Mouse (Mus musculus) forebrain, embryonic 16.5 days (tissue): ENCODE results near the gene Fancc. TPM values are rescaled to one million over a fixed set of nuclear protein-coding genes. Genes with fewer than 3 reads are reported as not detected.

Experiments used
- ATAC-seq: fragments of 200-750 bp; cut with Nextera tagmentation; 2 replicates; pipeline ENCODE4 v1.8.0; 2017; ENCODE audit warnings: mild to moderate bottlenecking, moderate library complexity
- H3K27ac ChIP-seq: fragments of 300-500 bp; sonication (generic); 2 replicates; pipeline ENCODE4 v1.5.1; 2014; ENCODE audit warnings: low read length, control low read depth
- H3K27me3 ChIP-seq: fragments of 300-500 bp; sonication (generic); replicated peaks from 2 replicates; pipeline ENCODE4 v1.6.1; 2014; ENCODE audit warnings: low read length; ENCODE audit not compliant: control insufficient read depth, insufficient read depth
- H3K36me3 ChIP-seq: fragments of 300-500 bp; sonication (generic); 2 replicates; pipeline ENCODE4 v1.6.1; 2014; ENCODE audit not compliant: control insufficient read depth, insufficient read depth
- H3K4me1 ChIP-seq: fragments of 300-500 bp; sonication (generic); replicated peaks from 2 replicates; pipeline ENCODE4 v1.6.1; 2014; ENCODE audit warnings: low read length; ENCODE audit not compliant: control insufficient read depth, insufficient read depth
- H3K4me2 ChIP-seq: fragments of 300-500 bp; sonication (generic); 2 replicates; pipeline ENCODE4 v1.6.1; 2014; ENCODE audit warnings: mild to moderate bottlenecking, low read length, control low read depth
- H3K4me3 ChIP-seq: fragments of 300-500 bp; sonication (generic); replicated peaks from 2 replicates; pipeline ENCODE4 v1.5.1; 2014; ENCODE audit warnings: mild to moderate bottlenecking, low read length, control low read depth
- H3K9ac ChIP-seq: fragments of 300-500 bp; sonication (generic); replicated peaks from 2 replicates; pipeline ENCODE4 v1.6.1; 2014; ENCODE audit warnings: low read depth, low read length, control low read depth
- H3K9me3 ChIP-seq: fragments of 300-500 bp; sonication (generic); 2 replicates; pipeline ENCODE4 v1.6.1; 2016; ENCODE audit warnings: low read length; ENCODE audit not compliant: control insufficient read depth
- WGBS: fragments of 180-500 bp; shearing (Covaris S2); extraction: QIAGEN DNeasy Blood & Tissue Kit; methylation state at CpG from one replicate; pipeline ENCODE4 v1.1.7; 2014; 5-methylcytosine and 5-hydroxymethylcytosine counted together
- polyA plus RNA-seq: library from polyadenylated mRNA; unstranded; fragments of >200 nt; fragmentation: Nextera tagmentation; extraction: Ambion mirVana; gene quantifications from 2 replicates; pipeline ENCODE4 v1.2.1, GENCODE M21; 2015

Fancc gene
- polyA plus RNA-seq, 1 experiment from 2014 or later: 13.7 TPM

DNA sequence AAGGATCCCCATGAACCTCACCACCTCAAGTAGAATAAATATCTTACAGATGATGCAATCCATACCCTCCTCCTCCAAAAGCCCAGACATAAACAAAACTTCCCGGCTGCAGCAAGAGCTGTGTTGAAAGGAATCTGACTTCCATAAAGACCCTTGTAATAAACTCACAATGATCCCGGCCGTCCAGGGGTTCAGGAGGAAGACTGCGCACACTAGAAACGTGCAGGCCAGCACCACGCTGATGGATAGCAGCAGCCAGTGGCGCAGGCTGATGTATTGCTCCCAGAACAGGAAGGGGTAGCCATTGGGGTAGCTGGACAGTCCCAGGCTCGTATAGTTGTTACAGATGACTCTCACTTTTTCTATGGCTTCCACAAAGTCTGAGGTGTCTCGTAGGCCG is 25.8 kb upstream of the Fancc start:
- WGBS: 60% methylated on average over 10 of the region's 10 CpGs
- no peak overlapping the region for H3K4me2 ChIP-seq
- H3K4me3 ChIP-seq: no peak overlapping the region
- H3K9ac ChIP-seq: no peak overlapping the region
- H3K9me3 ChIP-seq: no peaks in the 10 kb centered on the region
- H3K4me1 ChIP-seq: peaks cover 27% of the 10 kb centered on the region
- peaks cover 10% of the 10 kb centered on the region for H3K36me3 ChIP-seq
- no peak for ATAC-seq
- no peaks in the 10 kb centered on the region for H3K27me3 ChIP-seq
- H3K27ac ChIP-seq: no peak overlapping the region

DNA sequence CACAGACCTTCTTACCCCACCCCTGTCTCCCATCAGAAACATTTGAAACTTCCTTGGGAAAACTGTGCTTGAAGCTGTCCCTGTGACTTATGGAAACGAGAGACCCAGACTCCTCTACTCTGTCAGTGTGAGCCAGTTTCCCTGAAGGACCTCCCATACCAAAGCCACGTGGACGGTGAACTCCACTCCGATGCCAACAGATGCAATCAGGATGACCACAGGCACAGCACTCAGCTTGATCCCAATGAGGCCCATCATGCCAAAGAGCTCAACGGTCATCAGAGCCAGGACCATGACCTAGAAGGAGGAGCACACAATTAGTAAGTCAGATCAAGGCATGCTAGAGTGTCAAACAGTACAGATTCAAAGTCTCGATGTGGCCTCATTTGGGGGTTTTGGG is 23.0 kb upstream of the Fancc start:
- Histone ChIP-seq H3K4me2 (no peak overlapping the region), H3K27me3 (0 out of 2 replicates have a peak, but pooled peaks cover 2% of the 10 kb centered on the region), H3K4me3 (no peak overlapping the region), H3K4me1 (peaks cover 15% of the 10 kb centered on the region), H3K36me3 (peaks cover 21% of the 10 kb centered on the region), H3K9ac (no peak overlapping the region), H3K9me3 (no peaks in the 10 kb centered on the region), H3K27ac (no peak overlapping the region)
- WGBS: 86% methylated on average over 6 of the region's 6 CpGs
- ATAC-seq: no peak

DNA sequence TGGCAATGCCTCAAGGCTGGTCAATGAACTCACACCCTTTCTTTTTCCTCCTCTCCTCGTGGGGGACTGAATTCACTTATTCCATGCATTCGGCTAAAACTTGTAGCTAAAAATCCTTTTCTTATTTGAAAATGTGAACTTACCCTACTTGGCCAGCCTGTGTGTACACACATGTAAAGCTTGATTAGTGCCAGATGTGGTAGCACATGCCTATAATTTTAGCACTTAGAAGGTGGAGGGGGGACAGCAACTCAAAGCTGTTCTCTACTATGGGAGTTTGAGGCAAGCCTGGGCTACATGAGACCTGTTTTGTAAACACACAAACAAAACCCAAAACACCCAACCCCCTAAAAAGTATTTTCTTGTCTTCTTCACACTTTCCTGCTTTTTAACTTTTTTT is 19.5 kb upstream of the Fancc start:
- WGBS: 63% methylated on average over 2 of the region's 2 CpGs
- H3K9ac ChIP-seq: no peak overlapping the region
- no peaks in the 10 kb centered on the region for H3K9me3 ChIP-seq
- H3K36me3 ChIP-seq: peaks cover 28% of the 10 kb centered on the region
- H3K4me3 ChIP-seq: no peak overlapping the region
- no peak for ATAC-seq
- H3K27me3 ChIP-seq: 0 out of 2 replicates have a peak, but pooled peaks cover 2% of the 10 kb centered on the region
- H3K4me1 ChIP-seq: peaks cover 9% of the 10 kb centered on the region
- H3K4me2 ChIP-seq: no peak overlapping the region
- no peak overlapping the region for H3K27ac ChIP-seq

DNA sequence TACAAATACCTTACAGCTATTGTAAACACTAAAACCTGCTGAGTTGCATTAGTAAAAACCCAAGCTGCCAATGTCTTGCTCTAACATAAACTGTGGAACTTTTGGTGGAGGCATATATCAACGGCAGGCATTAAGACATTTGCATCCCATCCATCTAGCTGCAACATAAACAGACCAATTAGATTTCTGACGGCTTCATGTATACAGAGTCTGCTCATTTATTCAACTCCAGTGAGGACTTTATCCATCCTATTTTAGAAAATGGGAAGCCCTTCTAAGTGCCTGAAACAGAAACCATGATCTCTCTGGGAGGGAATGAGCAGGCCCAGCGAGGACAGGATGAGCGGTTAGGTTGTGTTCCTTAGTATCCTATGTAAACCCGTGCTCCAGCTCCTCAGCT is 18.5 kb upstream of the Fancc start:
- Histone ChIP-seq H3K36me3 (peaks cover 29% of the 10 kb centered on the region), H3K27ac (no peak overlapping the region)

DNA sequence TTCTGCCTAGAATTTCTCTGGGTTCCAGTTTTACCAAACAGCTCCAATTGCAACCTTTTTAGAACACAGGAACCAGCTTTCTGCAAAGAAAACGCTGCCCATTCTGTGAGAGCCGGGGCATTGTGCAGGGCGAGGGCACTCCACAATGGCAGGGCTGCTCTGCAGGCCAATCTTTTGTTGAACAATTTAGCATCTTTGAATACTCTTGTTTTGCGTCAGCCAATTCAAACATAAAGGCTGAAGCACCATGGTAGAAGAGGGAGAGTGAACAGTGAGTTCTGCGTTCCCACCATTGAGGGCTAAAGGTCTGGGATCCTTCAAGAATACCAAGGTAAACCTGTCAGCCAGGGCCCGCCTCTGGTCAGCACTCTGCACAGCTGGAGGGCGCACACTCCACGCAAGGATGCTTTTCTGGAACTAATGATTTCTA is 17.9 kb upstream of the Fancc start:
- Histone ChIP-seq H3K27ac (no peak overlapping the region), H3K4me1 (peaks cover 9% of the 10 kb centered on the region), H3K9ac (no peak overlapping the region), H3K36me3 (peaks cover 31% of the 10 kb centered on the region), H3K27me3 (0 out of 2 replicates have a peak, but pooled peaks cover 2% of the 10 kb centered on the region), H3K4me3 (no peak overlapping the region), H3K9me3 (no peaks in the 10 kb centered on the region), H3K4me2 (no peak overlapping the region)
- ATAC-seq: peak; percentile 45
- 9% methylated on average over 8 of the region's 8 CpGs for WGBS

More for the DNA sequence above, 18.5 kb upstream of the Fancc start:
- WGBS: 42% methylated on average over 5 of the region's 5 CpGs
- H3K4me3 ChIP-seq: no peak overlapping the region
- peaks cover 9% of the 10 kb centered on the region for H3K4me1 ChIP-seq
- 0 out of 2 replicates have a peak, but pooled peaks cover 2% of the 10 kb centered on the region for H3K27me3 ChIP-seq
- no peak for ATAC-seq
- no peaks in the 10 kb centered on the region for H3K9me3 ChIP-seq
- no peak overlapping the region for H3K9ac ChIP-seq
- no peak overlapping the region for H3K4me2 ChIP-seq

DNA sequence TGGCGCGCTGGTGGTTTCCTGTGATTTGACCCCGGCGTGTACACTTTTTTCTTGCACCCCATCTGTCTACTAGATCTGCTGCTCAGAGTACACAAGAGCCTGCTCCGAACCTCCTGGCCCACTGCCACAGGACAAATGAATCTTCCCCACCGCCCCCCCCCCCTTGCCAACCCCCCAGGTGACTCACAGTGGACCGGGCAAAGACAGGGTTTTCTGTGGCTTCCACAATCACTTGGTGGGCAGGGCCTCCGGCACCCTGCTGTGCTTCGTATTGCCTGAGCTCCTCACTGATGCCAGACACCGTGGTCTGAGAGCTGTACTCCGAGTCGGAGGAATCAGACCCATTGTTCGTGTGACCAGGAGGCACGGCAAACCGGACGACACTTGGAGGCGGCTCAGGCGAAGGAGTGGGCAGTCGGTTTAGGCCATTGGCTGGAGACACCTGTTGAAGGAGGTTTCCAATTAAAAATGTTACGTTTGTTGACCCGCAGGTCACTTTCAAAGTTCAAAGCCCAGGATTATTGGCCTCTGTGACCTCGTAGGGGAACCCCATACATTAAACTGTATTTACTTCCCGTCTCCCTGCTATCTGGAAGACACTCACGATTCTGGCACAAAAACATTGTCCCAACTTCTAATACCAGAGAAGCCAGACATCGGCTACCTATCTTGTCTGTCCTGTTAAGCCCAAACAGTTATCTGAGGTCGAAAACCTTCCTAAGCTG is 16.5 kb upstream of the Fancc start:
- Histone ChIP-seq H3K4me3 (no peak overlapping the region), H3K9ac (no peak overlapping the region), H3K27ac (no peak overlapping the region), H3K9me3 (no peaks in the 10 kb centered on the region), H3K4me2 (no peak overlapping the region), H3K4me1 (peaks cover 9% of the 10 kb centered on the region), H3K27me3 (0 out of 2 replicates have a peak, but pooled peaks cover 2% of the 10 kb centered on the region), H3K36me3 (peaks cover 27% of the 10 kb centered on the region)
- 39% methylated on average over 25 of the region's 26 CpGs for WGBS
- no peak for ATAC-seq

DNA sequence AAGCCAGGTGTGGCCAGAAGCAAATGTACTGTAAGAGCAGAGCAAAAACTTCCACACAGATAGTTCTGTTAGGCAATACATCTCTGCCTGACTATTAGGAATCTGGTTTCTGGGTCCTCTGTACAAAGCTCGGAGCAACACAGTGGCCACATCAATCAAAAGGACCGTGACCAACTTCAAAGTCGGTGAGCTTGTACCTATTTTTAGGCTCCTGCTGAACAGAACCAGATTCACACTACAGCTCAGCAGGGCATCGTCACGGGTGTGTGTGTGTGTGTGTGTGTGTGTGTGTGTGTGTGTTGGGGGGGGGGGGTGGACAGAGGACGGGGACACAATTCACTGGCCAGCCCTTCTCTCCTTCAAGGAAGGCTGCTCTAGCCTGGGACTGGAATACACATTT is 15.3 kb upstream of the Fancc start:
- Histone ChIP-seq H3K27me3 (0 out of 2 replicates have a peak, but pooled peaks cover 2% of the 10 kb centered on the region), H3K4me3 (no peak overlapping the region), H3K9ac (no peak overlapping the region), H3K27ac (no peak overlapping the region), H3K9me3 (no peaks in the 10 kb centered on the region), H3K4me2 (no peak overlapping the region), H3K4me1 (peaks cover 9% of the 10 kb centered on the region), H3K36me3 (peaks cover 28% of the 10 kb centered on the region)
- no peak for ATAC-seq
- 65% methylated on average over 6 of the region's 6 CpGs for whole genome bisulfite sequencing

DNA sequence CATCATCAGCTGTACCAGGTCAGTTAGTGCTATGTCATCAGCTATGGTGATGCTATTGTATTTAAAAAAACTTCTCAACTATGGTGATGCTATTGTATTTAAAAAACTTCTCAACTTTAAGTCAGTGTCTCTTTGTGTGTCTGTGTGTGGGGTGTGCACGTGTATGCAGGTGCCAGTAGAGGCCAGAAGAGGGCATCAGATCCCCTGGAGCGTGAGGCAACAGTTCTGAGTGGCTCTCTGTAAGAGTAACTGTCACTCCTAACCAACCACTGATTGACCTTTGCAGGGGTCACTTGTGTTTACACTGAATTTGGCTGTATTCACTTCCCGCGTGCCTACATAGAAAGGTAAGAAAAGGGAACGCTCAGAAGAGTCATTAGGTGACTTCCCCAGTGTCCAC is 10.7 kb upstream of the Fancc start:
- no peaks in the 10 kb centered on the region for H3K9me3 ChIP-seq
- H3K4me1 ChIP-seq: no peaks in the 10 kb centered on the region
- no peak overlapping the region for H3K27ac ChIP-seq
- ATAC-seq: no peak
- peaks cover 21% of the 10 kb centered on the region for H3K36me3 ChIP-seq
- H3K9ac ChIP-seq: no peak overlapping the region
- WGBS: 95% methylated on average over 5 of the region's 5 CpGs
- H3K4me3 ChIP-seq: no peak overlapping the region
- H3K27me3 ChIP-seq: no peaks in the 10 kb centered on the region
- H3K4me2 ChIP-seq: no peak overlapping the region

DNA sequence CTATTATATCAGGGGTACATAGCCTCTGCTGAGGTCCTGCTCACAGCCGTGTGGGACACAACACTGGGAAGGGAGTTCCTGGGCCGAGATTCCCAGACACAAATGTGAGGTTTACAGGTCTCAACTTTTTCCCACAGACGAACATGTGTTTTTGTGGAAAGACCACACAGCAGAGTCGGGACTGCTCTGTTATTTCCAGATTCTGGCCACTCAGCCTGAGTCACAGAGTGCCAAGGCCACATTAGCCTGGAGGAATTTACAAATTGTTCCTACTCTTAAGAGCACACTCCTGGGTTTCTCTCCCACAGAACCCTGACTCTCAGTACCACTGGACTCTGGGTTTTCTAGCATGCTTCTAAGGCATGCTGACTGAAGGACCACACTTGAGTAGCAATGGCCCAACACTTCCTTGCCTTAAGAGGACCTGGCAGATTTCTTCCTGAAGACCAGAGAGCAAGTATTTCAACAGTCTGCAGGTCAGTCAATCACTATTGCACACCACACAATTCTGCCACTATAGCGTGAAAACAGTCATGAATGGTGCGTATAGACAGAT is 10.0 kb upstream of the Fancc start:
- Histone ChIP-seq H3K27me3 (no peaks in the 10 kb centered on the region), H3K4me2 (no peak overlapping the region), H3K4me3 (no peak overlapping the region), H3K9me3 (no peaks in the 10 kb centered on the region), H3K9ac (no peak overlapping the region), H3K27ac (no peak overlapping the region), H3K4me1 (no peaks in the 10 kb centered on the region), H3K36me3 (peaks cover 20% of the 10 kb centered on the region)
- WGBS: 93% methylated on average over 6 of the region's 6 CpGs
- ATAC-seq: no peak
